ENCODE assay signal across 19 mouse cellular contexts in the genomic region with DNA sequence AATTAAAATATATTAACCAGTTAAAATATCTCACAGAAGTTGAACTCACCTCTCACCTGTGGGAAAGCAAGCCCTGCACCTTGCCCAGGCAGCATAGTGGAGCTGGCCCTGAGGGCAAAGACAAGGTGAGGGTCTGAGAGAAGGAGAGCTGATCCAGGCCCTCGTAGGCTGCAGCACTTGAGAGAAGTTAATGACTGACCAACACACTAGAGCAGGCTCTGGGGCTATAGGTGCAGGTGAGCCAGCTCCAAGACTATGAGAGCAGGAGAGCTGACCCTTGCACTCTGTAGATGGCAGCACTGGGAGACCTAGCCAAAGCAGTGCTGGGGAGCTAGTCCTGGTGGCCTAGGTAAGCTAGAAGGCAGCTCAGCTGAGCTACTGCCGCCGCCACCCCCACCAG.
DNase-seq lines count a peak whose midpoint lies in the region; ATAC-seq and TF ChIP-seq lines count a peak whose summit lies in the region.
"Had no signal": no experiment of that assay in that cellular context is flagged by ENCODE, and none has a peak within 500 bp of the region (broad histone marks: within the 10 kb centered on the region; RNA-seq: fewer than 3 reads in every experiment).

No protein-coding gene starts in this region.

- no peaks in the 10 kb centered on the region for H3K36me3 ChIP-seq in hindbrain, embryonic 15.5 days
- H3K36me3 ChIP-seq in hindbrain, embryonic 12.5 days = no peaks in the 10 kb centered on the region
- H3K36me3 ChIP-seq in kidney, postnatal 0 days (ENCODE audit: insufficient read depth, low read length) = no peaks in the 10 kb centered on the region
- no peaks in the 10 kb centered on the region for H3K36me3 ChIP-seq in midbrain, embryonic 12.5 days
- no peaks in the 10 kb centered on the region for H3K36me3 ChIP-seq in midbrain, embryonic 13.5 days
- H3K36me3 ChIP-seq: embryonic facial prominence, embryonic 12.5 days; heart, embryonic 12.5 days; hindbrain, embryonic 10.5 days had no signal

- H3K4me1 ChIP-seq in hindbrain, embryonic 15.5 days (replicated peaks) = no peaks in the 10 kb centered on the region
- no peaks in the 10 kb centered on the region for H3K4me1 ChIP-seq in hindbrain, embryonic 12.5 days
- no peaks in the 10 kb centered on the region for H3K4me1 ChIP-seq in kidney, postnatal 0 days (replicated peaks; ENCODE audit: insufficient read depth, low read length)
- H3K4me1 ChIP-seq in midbrain, embryonic 12.5 days = no peaks in the 10 kb centered on the region
- H3K4me1 ChIP-seq in midbrain, embryonic 13.5 days (replicated peaks) = no peaks in the 10 kb centered on the region
- H3K4me1 ChIP-seq: embryonic facial prominence, embryonic 12.5 days; forebrain, embryonic 13.5 days; heart, embryonic 12.5 days; hindbrain, embryonic 10.5 days had no signal

- peak; percentile 20; the same call in 1 of the 2 replicates for TF ChIP-seq CTCF in kidney, postnatal 0 days (IDR thresholded peaks at IDR 0.05; ENCODE audit: low read depth)

- no peak for DNase-seq in kidney, postnatal 0 days (ENCODE audit: low spot score)
- DNase-seq in kidney, adult 18-20 months = no peak
- DNase-seq: adrenal gland, postnatal 10 days; cerebellum, adult 11-12 months; cerebellum, adult 9-10 months; cerebellum, postnatal 25 days; forebrain, postnatal 0 days; gastrocnemius, adult 2 months; gastrocnemius, postnatal 25 days had no signal

- WGBS in hindbrain, embryonic 15.5 days = 61% methylated on average over 3 of the region's 3 CpGs
- WGBS in hindbrain, embryonic 12.5 days = 66% methylated on average over 3 of the region's 3 CpGs
- WGBS in kidney, postnatal 0 days = 73% methylated on average over 3 of the region's 3 CpGs
- WGBS in midbrain, embryonic 12.5 days = 66% methylated on average over 3 of the region's 3 CpGs
- WGBS in midbrain, embryonic 13.5 days = 77% methylated on average over 3 of the region's 3 CpGs

- no peak overlapping the region for H3K27ac ChIP-seq in hindbrain, embryonic 15.5 days (replicated peaks)
- no peak overlapping the region for H3K27ac ChIP-seq in hindbrain, embryonic 12.5 days
- H3K27ac ChIP-seq in kidney, postnatal 0 days = no peak overlapping the region
- no peak overlapping the region for H3K27ac ChIP-seq in midbrain, embryonic 12.5 days (replicated peaks)
- no peak overlapping the region for H3K27ac ChIP-seq in midbrain, embryonic 13.5 days
- H3K27ac ChIP-seq: embryonic facial prominence, embryonic 12.5 days; forebrain, embryonic 13.5 days; gastrocnemius, adult 2 months; hindbrain, embryonic 10.5 days had no signal

- H3K4me2 ChIP-seq in hindbrain, embryonic 15.5 days = no peak overlapping the region
- H3K4me2 ChIP-seq in hindbrain, embryonic 12.5 days (replicated peaks) = no peak overlapping the region
- H3K4me2 ChIP-seq in kidney, postnatal 0 days (ENCODE audit: low read length) = no peak overlapping the region
- H3K4me2 ChIP-seq in midbrain, embryonic 12.5 days (replicated peaks) = no peak overlapping the region
- no peak overlapping the region for H3K4me2 ChIP-seq in midbrain, embryonic 13.5 days (replicated peaks)
- H3K4me2 ChIP-seq: embryonic facial prominence, embryonic 12.5 days; forebrain, embryonic 13.5 days; heart, embryonic 12.5 days had no signal

- H3K9me3 ChIP-seq in hindbrain, embryonic 15.5 days = no peaks in the 10 kb centered on the region; the same call in 1 of the 2 replicates
- no peaks in the 10 kb centered on the region for H3K9me3 ChIP-seq in hindbrain, embryonic 12.5 days (replicated peaks)
- H3K9me3 ChIP-seq in kidney, postnatal 0 days (replicated peaks; ENCODE audit: low read length) = no peaks in the 10 kb centered on the region
- no peaks in the 10 kb centered on the region for H3K9me3 ChIP-seq in midbrain, embryonic 12.5 days
- no peaks in the 10 kb centered on the region for H3K9me3 ChIP-seq in midbrain, embryonic 13.5 days
- H3K9me3 ChIP-seq: embryonic facial prominence, embryonic 12.5 days; forebrain, embryonic 13.5 days; heart, embryonic 12.5 days; hindbrain, embryonic 10.5 days had no signal

- no peak overlapping the region for H3K4me3 ChIP-seq in hindbrain, embryonic 15.5 days
- H3K4me3 ChIP-seq in hindbrain, embryonic 12.5 days = no peak overlapping the region
- no peak overlapping the region for H3K4me3 ChIP-seq in kidney, postnatal 0 days (replicated peaks; ENCODE audit: low read depth, low read length)
- no peak overlapping the region for H3K4me3 ChIP-seq in midbrain, embryonic 12.5 days
- no peak overlapping the region for H3K4me3 ChIP-seq in midbrain, embryonic 13.5 days (replicated peaks)
- H3K4me3 ChIP-seq: embryonic facial prominence, embryonic 12.5 days; forebrain, embryonic 13.5 days; gastrocnemius, adult 2 months; heart, embryonic 12.5 days; hindbrain, embryonic 10.5 days had no signal

- no peaks in the 10 kb centered on the region for H3K27me3 ChIP-seq in hindbrain, embryonic 15.5 days
- no peaks in the 10 kb centered on the region for H3K27me3 ChIP-seq in hindbrain, embryonic 12.5 days
- H3K27me3 ChIP-seq in kidney, postnatal 0 days (ENCODE audit: insufficient read depth, low read length) = no peaks in the 10 kb centered on the region
- H3K27me3 ChIP-seq in midbrain, embryonic 12.5 days = no peaks in the 10 kb centered on the region
- no peaks in the 10 kb centered on the region for H3K27me3 ChIP-seq in midbrain, embryonic 13.5 days
- H3K27me3 ChIP-seq: CH12.LX; embryonic facial prominence, embryonic 12.5 days; forebrain, embryonic 13.5 days; heart, embryonic 12.5 days had no signal

- ATAC-seq in hindbrain, embryonic 15.5 days (ENCODE audit: low FRiP score, low read depth) = 0 out of 2 replicates have a peak, but pooled peaks have one; percentile 8
- ATAC-seq in hindbrain, embryonic 12.5 days (ENCODE audit: low FRiP score) = no peak
- peak; percentile 81 for ATAC-seq in kidney, postnatal 0 days (replicated peaks; ENCODE audit: low FRiP score, low read depth)
- 0 out of 2 replicates have a peak, but pooled peaks have one; percentile 44 for ATAC-seq in midbrain, embryonic 12.5 days (ENCODE audit: low FRiP score, low read depth)
- no peak for ATAC-seq in midbrain, embryonic 13.5 days
- ATAC-seq in cerebellum, adult (ENCODE audit: insufficient number of reproducible peaks, low FRiP score, low TSS enrichment) = no peak
- ATAC-seq: forebrain, embryonic 13.5 days; forebrain, postnatal 0 days had no signal

- no peak overlapping the region for H3K9ac ChIP-seq in hindbrain, embryonic 15.5 days
- H3K9ac ChIP-seq in hindbrain, embryonic 12.5 days = no peak overlapping the region
- H3K9ac ChIP-seq in kidney, postnatal 0 days (ENCODE audit: low read depth, low read length) = no peak overlapping the region
- H3K9ac ChIP-seq in midbrain, embryonic 12.5 days (replicated peaks) = no peak overlapping the region
- H3K9ac ChIP-seq in midbrain, embryonic 13.5 days (replicated peaks) = no peak overlapping the region
- H3K9ac ChIP-seq: embryonic facial prominence, embryonic 12.5 days; forebrain, embryonic 13.5 days; forebrain, postnatal 0 days; heart, embryonic 12.5 days had no signal

Comparison
In these comparisons a context has a peak if more than half of its experiments do, and no peak if none do; other contexts are left out.
1. ATAC-seq: peak in hindbrain, embryonic 15.5 days (single experiment), kidney, postnatal 0 days (single experiment) and midbrain, embryonic 12.5 days (single experiment); none in hindbrain, embryonic 12.5 days (single experiment), midbrain, embryonic 13.5 days (single experiment) and cerebellum, adult (single experiment).